Mouse (Mus musculus) megakaryocyte, embryonic 14.5 days (primary cell): ENCODE measurements around the gene Samd7.

Experiments used
- FLI1 ChIP-seq: IDR thresholded peaks from 2 replicates; pipeline ENCODE4 v1.6.1; 2012; ENCODE audit warnings: low read length, inconsistent platforms, mixed read lengths
- GATA1 ChIP-seq: IDR thresholded peaks from 3 replicates; pipeline ENCODE4 v1.6.1; 2012; ENCODE audit warnings: mixed read lengths, low read length, inconsistent platforms, borderline replicate concordance

DNA sequence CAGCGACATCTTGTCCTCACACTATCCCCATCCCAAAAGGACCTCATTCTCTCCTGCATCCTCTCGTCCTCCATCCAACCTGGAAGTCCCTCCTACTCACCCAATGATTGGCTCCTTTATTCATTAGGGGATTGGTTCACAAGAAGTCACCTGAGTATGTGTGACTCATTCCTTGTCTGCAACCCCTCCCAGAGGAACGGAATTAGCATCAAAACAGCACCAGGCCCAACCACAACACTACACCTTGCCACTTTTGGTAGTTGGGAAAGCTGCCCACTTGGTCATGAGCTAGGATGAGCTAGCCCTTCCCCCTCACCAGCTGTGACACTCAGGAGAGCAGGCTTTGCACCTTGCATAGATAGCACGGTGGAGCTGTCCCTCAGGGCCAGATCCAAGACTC lies 24.1 kb upstream of the Samd7 start:
- TF ChIP-seq GATA1 (no peak), FLI1 (no peak)
